Mouse (Mus musculus) olfactory bulb, adult 2 months (tissue): ENCODE measurements around the gene Mob3b.

ENCODE experiments used
- CTCF ChIP-seq: fragments of 200-500 bp; IDR thresholded peaks from 2 replicates; pipeline ENCODE4 v1.5.1; 2012; ENCODE audit warnings: low read depth, mild to moderate bottlenecking, low read length, moderate library complexity; ENCODE audit not compliant: insufficient read depth
- POLR2A ChIP-seq: fragments of 200-500 bp; IDR thresholded peaks from 2 replicates; pipeline ENCODE4 v1.6.1; 2012; ENCODE audit warnings: mild to moderate bottlenecking, low read depth, low read length, moderate library complexity; ENCODE audit not compliant: insufficient read depth

DNA sequence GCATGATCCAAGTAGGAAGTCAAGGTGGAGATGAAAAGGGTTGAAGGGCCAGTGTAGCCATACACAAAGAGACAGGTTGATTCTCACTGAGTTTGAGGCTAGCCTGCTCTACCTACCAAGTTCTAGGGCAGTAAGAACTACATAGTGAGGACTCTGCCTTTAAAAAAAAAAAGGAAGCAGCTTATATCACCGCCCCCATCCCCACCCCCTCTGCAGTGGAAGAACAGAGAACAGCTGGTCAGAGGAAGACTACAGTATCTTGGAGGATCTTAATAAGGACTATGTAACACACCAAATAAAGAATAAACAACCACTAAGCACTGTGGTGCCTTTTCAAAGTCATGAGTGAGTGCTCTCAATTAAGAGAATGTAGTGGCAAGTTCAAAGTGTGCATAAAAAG lies 138.9 kb downstream of the Mob3b start:
- TF ChIP-seq CTCF (no peak), POLR2A (no peak)
